Mouse (Mus musculus): ENCODE results near the gene Pfas. TPM values are rescaled to one million over a fixed set of nuclear protein-coding genes. Genes with fewer than 3 reads are reported as not detected.
"Not testable (repeated sequence)": the region's sequence is repeated elsewhere in the genome, so short reads cannot be mapped to it uniquely, and the experiment has no call there.

Pfas gene
- polyA plus RNA-seq, 1 experiment from 2014 or later: 16.5 TPM

GRCm38 (mm10) chr11:68945245-68945644 lies 63.0 kb downstream of the Pfas start:
- Histone ChIP-seq H3K4me2 (ENCODE audit: low read depth, low read length) (no peak overlapping the region), H3K27me3 (ENCODE audit: control insufficient read depth, insufficient read depth, low read length) (no peaks in the 10 kb centered on the region), H3K27ac (ENCODE audit: low read depth, low read length) (no peak overlapping the region), H3K4me3 (ENCODE audit: low read depth, low read length) (no peak overlapping the region), H3K9ac (replicated peaks; ENCODE audit: low read depth, low read length) (no peak overlapping the region), H3K9me3 (ENCODE audit: control insufficient read depth, low read length) (no peaks in the 10 kb centered on the region), H3K4me1 (ENCODE audit: control insufficient read depth, insufficient read depth, low read length) (peaks cover 4% of the 10 kb centered on the region; the same call in 1 of the 2 replicates), H3K36me3 (ENCODE audit: control insufficient read depth, insufficient read depth, low read length) (no peaks in the 10 kb centered on the region)
- ATAC-seq (ENCODE audit: low read depth): no peak
- 76% methylated on average over 2 of the region's 2 CpGs for WGBS

- Histone ChIP-seq H3K27me3 (ENCODE audit: control insufficient read depth, insufficient read depth, low read length) (no peaks in the 10 kb centered on the region), H3K4me2 (ENCODE audit: low read depth, low read length) (no peak overlapping the region), H3K36me3 (ENCODE audit: control insufficient read depth, insufficient read depth, low read length) (no peaks in the 10 kb centered on the region), H3K9me3 (ENCODE audit: control insufficient read depth, low read length) (no peaks in the 10 kb centered on the region), H3K9ac (replicated peaks; ENCODE audit: low read depth, low read length) (no peak overlapping the region), H3K4me3 (ENCODE audit: low read depth, low read length) (no peak overlapping the region), H3K27ac (ENCODE audit: low read depth, low read length) (no peak overlapping the region), H3K4me1 (ENCODE audit: control insufficient read depth, insufficient read depth, low read length) (peaks cover 10% of the 10 kb centered on the region; the same call in 1 of the 2 replicates)
- WGBS: 92% methylated on average over 8 of the region's 8 CpGs
- no peak for ATAC-seq (ENCODE audit: low read depth)
Measured at GRCm38 (mm10) chr11:68942731-68943130, 65.5 kb downstream of the Pfas start.

DNA sequence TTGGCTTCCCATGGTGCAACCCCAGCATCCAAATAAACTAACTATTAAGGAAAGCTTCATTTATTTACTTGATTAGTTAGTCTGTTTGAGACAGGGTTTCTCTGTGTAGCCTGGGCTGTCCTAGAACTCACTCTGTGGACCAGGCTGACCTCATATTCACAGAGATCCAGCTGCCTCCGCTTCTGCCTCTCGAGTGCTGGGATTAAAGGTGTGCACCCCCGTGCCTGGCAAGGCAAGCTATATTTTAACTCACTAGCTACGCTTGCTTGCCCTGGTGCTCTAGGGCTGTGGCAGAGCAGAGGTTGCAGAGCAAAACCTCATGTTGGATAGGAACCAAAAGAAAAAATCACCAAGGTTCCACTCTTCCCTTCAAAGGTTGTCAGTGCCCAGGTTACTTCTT lies 67.7 kb downstream of the Pfas start:
- Histone ChIP-seq H3K4me2 (ENCODE audit: low read depth, low read length) (peak overlapping the region; percentile 82), H3K36me3 (ENCODE audit: control insufficient read depth, insufficient read depth, low read length) (no peaks in the 10 kb centered on the region), H3K4me1 (ENCODE audit: control insufficient read depth, insufficient read depth, low read length) (peaks cover 10% of the 10 kb centered on the region; the same call in 1 of the 2 replicates), H3K27me3 (ENCODE audit: control insufficient read depth, insufficient read depth, low read length) (no peaks in the 10 kb centered on the region), H3K9ac (replicated peaks; ENCODE audit: low read depth, low read length) (peak overlapping the region; percentile 43), H3K9me3 (ENCODE audit: control insufficient read depth, low read length) (no peaks in the 10 kb centered on the region), H3K27ac (ENCODE audit: low read depth, low read length) (peak overlapping the region; percentile 83), H3K4me3 (ENCODE audit: low read depth, low read length) (peak overlapping the region; percentile 46)
- ATAC-seq (ENCODE audit: low read depth): no peak
- WGBS: 64% methylated on average over 4 of the region's 4 CpGs

DNA sequence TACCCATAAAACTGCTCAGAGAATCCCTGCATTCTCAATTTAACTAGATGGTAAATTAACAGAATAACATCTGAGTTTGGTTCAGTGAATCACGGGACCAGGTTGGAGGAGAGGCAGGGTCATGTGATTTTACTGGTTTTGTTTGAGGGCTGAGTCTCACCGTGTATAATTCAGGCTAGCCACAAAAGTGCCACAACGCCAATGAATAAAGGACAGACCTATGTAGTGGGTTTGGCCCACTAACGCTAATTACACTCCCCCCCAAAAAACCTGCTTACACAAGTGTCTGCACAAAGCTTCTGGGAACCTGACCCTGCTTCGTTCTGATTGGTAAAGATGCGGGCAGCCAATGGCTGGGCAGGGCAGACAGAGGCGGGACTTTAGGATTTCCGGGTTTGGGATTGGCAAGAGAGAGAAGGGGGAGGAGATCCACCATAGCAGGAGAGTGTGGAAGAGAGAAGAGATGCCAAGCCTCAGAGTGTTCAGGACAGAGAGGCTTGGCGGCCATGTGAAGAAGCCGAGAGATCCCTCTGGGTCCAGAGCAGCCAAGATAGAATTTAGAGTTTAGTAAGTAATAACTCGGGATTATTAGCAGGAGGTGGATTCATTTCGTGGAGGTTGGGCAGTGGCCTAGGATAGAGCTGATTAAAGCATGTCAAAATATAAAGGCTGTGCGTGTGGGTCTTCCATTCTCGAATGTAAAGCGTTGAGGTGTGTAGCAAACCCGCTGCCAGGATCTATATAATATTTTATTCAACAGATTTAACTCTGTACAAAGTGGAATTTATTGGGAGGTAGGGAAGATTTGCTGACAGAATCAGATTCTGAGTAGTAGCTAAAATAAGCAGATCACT lies 68.6 kb downstream of the Pfas start:
- 2% methylated on average over 16 of the region's 16 CpGs for WGBS
- H3K36me3 ChIP-seq (ENCODE audit: control insufficient read depth, insufficient read depth, low read length): no peaks in the 10 kb centered on the region

GRCm38 (mm10) chr11:68936951-68937350 lies 71.3 kb downstream of the Pfas start:
- 88% methylated on average over 4 of the region's 4 CpGs for WGBS
- H3K27me3 ChIP-seq (ENCODE audit: control insufficient read depth, insufficient read depth, low read length); H3K27ac ChIP-seq (ENCODE audit: low read depth, low read length); H3K4me3 ChIP-seq (ENCODE audit: low read depth, low read length); H3K36me3 ChIP-seq (ENCODE audit: control insufficient read depth, insufficient read depth, low read length); ATAC-seq (ENCODE audit: low read depth); H3K4me2 ChIP-seq (ENCODE audit: low read depth, low read length); H3K9ac ChIP-seq (replicated peaks; ENCODE audit: low read depth, low read length); H3K9me3 ChIP-seq (ENCODE audit: control insufficient read depth, low read length): not testable (repeated sequence)
- H3K4me1 ChIP-seq (ENCODE audit: control insufficient read depth, insufficient read depth, low read length): peaks cover 10% of the 10 kb centered on the region; the same call in 1 of the 2 replicates

More for the DNA sequence above, 68.6 kb downstream of the Pfas start:
- ATAC-seq (ENCODE audit: low read depth): peak; percentile 99
- peaks cover 10% of the 10 kb centered on the region; the same call in 1 of the 2 replicates for H3K4me1 ChIP-seq (ENCODE audit: control insufficient read depth, insufficient read depth, low read length)
- peak overlapping the region; percentile 43 for H3K9ac ChIP-seq (replicated peaks; ENCODE audit: low read depth, low read length)
- H3K27me3 ChIP-seq (ENCODE audit: control insufficient read depth, insufficient read depth, low read length): no peaks in the 10 kb centered on the region
- H3K27ac ChIP-seq (ENCODE audit: low read depth, low read length): peak overlapping the region; percentile 83
- peak overlapping the region; percentile 46 for H3K4me3 ChIP-seq (ENCODE audit: low read depth, low read length)
- no peaks in the 10 kb centered on the region for H3K9me3 ChIP-seq (ENCODE audit: control insufficient read depth, low read length)
- H3K4me2 ChIP-seq (ENCODE audit: low read depth, low read length): peak overlapping the region; percentile 82

Small RNA genes lying within 50 kb of the gene (microRNA-seq; reads per million reads assigned to microRNA genes)
- gene Mir3062: 3.1 reads per million, percentile 3 among the genes with 10 or more reads in this experiment

Other genes with a start within 250 kb of the Pfas start
- 96.3 and 109 TPM in 2 replicates for gene Ndel1, start 136.6 kb downstream of the Pfas start, polyA plus RNA-seq (2014; fragmentation: Nextera tagmentation; extraction: Ambion mirVana)
- gene Rnf222, start 119.9 kb downstream of the Pfas start, polyA plus RNA-seq (2014; fragmentation: Nextera tagmentation; extraction: Ambion mirVana): not detected in 2 replicates
- 594 and 606 TPM in 2 replicates for gene Rpl26, start 106.9 kb downstream of the Pfas start, polyA plus RNA-seq (2014; fragmentation: Nextera tagmentation; extraction: Ambion mirVana)
- 0.89 and 1.3 TPM in 2 replicates for gene Odf4, start 81.4 kb downstream of the Pfas start, polyA plus RNA-seq (2014; fragmentation: Nextera tagmentation; extraction: Ambion mirVana)
- 20.4 and 24.7 TPM in 2 replicates for gene Arhgef15, start 51.0 kb downstream of the Pfas start, polyA plus RNA-seq (2014; fragmentation: Nextera tagmentation; extraction: Ambion mirVana)
- gene Slc25a35, start 40.3 kb downstream of the Pfas start, polyA plus RNA-seq (2014; fragmentation: Nextera tagmentation; extraction: Ambion mirVana): 1.6 and 2.2 TPM in 2 replicates
- gene Rangrf, start 33.3 kb downstream of the Pfas start, polyA plus RNA-seq (2014; fragmentation: Nextera tagmentation; extraction: Ambion mirVana): 25.5 and 30.6 TPM in 2 replicates
- 51.8 and 59.3 TPM in 2 replicates for gene Ctc1, start 7.5 kb upstream of the Pfas start, polyA plus RNA-seq (2014; fragmentation: Nextera tagmentation; extraction: Ambion mirVana)
- gene Aurkb, start 37.2 kb upstream of the Pfas start, polyA plus RNA-seq (2014; fragmentation: Nextera tagmentation; extraction: Ambion mirVana): 8.7 and 12.8 TPM in 2 replicates
- gene Borcs6, start 51.3 kb upstream of the Pfas start, polyA plus RNA-seq (2014; fragmentation: Nextera tagmentation; extraction: Ambion mirVana): 16.1 and 17.7 TPM in 2 replicates
- 24.7 and 27.7 TPM in 2 replicates for gene Tmem107, start 62.3 kb upstream of the Pfas start, polyA plus RNA-seq (2014; fragmentation: Nextera tagmentation; extraction: Ambion mirVana)
- 337 and 385 TPM in 2 replicates for gene Vamp2, start 80.0 kb upstream of the Pfas start, polyA plus RNA-seq (2014; fragmentation: Nextera tagmentation; extraction: Ambion mirVana)
- gene Per1, start 86.8 kb upstream of the Pfas start, polyA plus RNA-seq (2014; fragmentation: Nextera tagmentation; extraction: Ambion mirVana): 6.5 and 9.4 TPM in 2 replicates
- gene Hes7, start 111.9 kb upstream of the Pfas start, polyA plus RNA-seq (2014; fragmentation: Nextera tagmentation; extraction: Ambion mirVana): 0.43 and 0.52 TPM in 2 replicates
- 0.33 and 0.48 TPM in 2 replicates for gene 9130213A22Rik, start 114.1 kb upstream of the Pfas start, polyA plus RNA-seq (2014; fragmentation: Nextera tagmentation; extraction: Ambion mirVana)
- 2.2 and 5.0 TPM in 2 replicates for gene Aloxe3, start 117.4 kb upstream of the Pfas start, polyA plus RNA-seq (2014; fragmentation: Nextera tagmentation; extraction: Ambion mirVana)
- 0.43 and 0.67 TPM in 2 replicates for gene Alox12b, start 148.5 kb upstream of the Pfas start, polyA plus RNA-seq (2014; fragmentation: Nextera tagmentation; extraction: Ambion mirVana)
- 0.24 and 0.43 TPM in 2 replicates for gene Alox8, start 189.4 kb upstream of the Pfas start, polyA plus RNA-seq (2014; fragmentation: Nextera tagmentation; extraction: Ambion mirVana)
- 0.35 and 0.62 TPM in 2 replicates for gene Gucy2e, start 228.6 kb upstream of the Pfas start, polyA plus RNA-seq (2014; fragmentation: Nextera tagmentation; extraction: Ambion mirVana)